Mouse (Mus musculus) megakaryocyte-erythroid progenitor cell, adult 5-6 weeks (primary cell): ENCODE results near the gene 6430531B16Rik. TPM values are rescaled to one million over a fixed set of nuclear protein-coding genes. Genes with fewer than 3 reads are reported as not detected.

Experiments used
- ATAC-seq: replicated peaks from 2 replicates; pipeline ENCODE4 v1.8.0; 2016; ENCODE audit warnings: mild to moderate bottlenecking, inconsistent platforms; ENCODE audit not compliant: severe bottlenecking, poor library complexity, low FRiP score, low TSS enrichment
- total RNA-seq, 2 experiments: library from RNA; stranded (forward) in 1 of 2; stranded (reverse) in 1 of 2; fragments of 200-1000, 215-1000 nt in 1 of 2; fragments of >200 nt in 1 of 2; fragmentation: Nextera tagmentation in 1 of 2; gene quantifications; 2 replicates each; pipeline ENCODE4 v1.2.3; 2014 to 2017

Gene 6430531B16Rik
- total RNA-seq, 2 experiments from 2014 or later = 1.0 TPM; not detected in 1

DNA sequence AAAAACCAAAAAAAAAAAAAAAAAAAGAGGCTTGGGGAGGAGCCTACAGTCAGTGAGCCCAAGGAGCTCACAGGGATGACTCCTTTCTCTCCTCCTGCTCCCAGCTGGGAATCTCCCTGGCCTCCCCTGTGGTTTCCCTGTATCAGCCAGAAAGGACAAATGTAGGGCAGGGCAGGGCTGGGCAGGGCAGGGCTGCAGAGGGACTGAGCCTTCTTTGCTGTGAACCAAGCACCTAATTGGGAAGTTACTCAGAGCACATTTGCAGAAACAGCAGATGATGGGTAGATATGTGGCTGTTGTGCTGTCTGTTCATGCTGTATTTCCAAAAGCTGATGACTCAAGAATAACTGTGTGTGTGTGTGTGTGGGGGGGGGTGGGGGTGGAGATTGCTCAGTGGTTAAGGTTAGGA lies 5.6 kb downstream of the 6430531B16Rik start:
- ATAC-seq = no peak

DNA sequence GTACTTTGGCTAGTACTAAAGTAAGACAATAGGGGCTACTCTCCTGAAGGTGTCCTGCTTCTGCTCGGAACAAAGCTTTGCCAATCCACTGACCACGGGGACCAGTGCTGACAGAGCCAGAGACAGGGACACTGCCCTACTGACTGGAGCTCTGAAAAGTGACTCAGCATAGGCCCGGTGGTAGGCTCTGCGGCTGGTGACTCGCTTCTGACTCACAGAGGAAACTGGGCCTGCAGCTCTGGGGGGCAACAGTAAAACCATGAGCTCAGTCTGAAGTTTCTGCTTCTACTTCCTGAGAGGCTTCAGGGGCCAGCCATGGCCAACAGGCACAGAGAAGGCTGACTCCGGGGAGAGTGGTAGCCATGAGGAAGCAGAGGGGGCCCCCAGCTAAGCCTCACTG lies 7.1 kb downstream of the 6430531B16Rik start:
- ATAC-seq = no peak

DNA sequence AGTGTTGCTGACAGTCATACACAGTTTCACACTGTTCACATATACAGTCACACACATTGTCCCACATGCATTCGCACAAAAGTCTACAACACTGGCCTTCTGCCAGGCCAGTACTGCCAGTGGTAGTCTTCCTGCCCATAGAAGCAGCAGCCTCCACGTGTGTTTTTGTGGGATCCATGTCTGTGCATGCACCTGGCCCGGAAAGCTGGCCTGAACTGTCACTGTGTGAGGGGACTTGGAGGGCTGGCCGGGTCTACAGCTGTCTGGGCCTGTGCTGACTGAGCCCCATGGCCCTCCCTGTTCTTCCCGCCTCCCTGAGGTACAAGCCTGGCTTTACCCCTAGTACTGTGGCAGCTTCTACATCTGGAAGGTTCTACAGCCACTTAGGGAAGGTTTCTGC lies 7.6 kb downstream of the 6430531B16Rik start:
- ATAC-seq = no peak

DNA sequence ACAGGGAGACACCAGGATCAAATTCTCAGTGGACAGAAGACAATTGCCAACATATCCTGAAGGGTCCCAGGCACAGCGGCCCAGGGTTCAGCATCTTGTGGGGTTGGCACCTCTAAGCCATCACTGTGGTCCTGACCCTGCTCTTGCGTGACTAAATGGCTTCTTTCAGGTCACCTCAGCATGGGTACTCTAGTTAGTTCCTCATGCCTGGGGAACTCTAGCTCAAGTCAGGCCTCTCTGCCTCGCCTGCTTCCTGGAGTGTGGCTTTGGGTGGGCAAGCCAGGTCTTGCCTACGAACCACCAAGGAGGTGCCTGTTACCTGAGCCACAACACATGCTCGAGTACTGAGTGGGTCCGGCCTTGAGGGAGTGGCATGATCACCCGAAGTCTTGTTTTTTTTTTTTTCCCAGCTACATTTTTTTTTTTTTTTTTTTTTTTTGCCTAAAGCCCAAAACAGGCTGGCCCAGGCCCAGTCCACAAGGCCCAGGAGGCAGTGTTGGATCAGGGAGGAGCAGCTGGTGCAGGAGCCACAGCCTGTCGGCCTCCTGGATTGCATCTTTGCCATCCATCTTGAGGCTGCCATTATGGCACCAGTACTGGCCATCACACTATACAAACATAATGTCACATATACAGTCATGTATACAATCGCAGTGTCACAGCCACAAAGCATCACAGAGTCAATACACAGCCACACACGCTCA lies 8.2 kb downstream of the 6430531B16Rik start:
- no peak for ATAC-seq

DNA sequence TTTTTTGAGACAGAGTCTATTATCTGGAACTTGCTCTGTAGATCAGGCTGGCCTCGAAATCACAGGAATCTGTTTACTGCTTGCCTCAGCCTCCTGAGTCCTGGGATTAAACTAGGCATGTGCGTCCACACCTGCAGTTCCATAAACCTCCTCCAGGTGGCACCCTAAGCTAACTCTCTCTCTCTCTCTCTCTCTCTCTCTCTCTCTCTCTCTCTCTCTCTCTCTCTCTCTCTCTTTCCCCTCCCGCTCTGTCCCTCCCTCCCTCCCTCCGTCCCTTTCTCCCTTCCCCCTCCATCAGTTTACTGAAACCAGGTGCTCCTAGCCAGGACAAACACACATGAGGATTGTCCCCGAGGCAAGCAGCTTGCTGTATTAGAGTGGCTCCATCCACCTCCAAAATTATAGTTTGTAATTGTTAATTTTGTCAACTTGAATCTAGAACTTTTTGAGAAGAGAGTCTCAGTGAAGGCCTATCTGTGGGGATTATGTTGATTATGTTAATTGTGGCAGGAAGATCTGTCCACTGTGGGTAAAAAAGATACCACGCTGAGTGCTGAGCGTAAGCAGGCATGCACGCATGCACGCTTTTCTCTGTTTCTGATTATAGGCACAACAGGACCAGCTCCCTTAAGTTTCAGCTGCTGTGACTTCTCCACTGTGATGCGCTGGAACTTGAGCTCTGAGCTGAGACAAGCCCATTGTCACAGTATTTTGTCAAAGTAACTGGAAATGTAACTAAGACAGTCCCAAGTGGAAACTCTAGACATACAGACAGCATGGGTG lies 9.0 kb downstream of the 6430531B16Rik start:
- ATAC-seq = peak; percentile 55

DNA sequence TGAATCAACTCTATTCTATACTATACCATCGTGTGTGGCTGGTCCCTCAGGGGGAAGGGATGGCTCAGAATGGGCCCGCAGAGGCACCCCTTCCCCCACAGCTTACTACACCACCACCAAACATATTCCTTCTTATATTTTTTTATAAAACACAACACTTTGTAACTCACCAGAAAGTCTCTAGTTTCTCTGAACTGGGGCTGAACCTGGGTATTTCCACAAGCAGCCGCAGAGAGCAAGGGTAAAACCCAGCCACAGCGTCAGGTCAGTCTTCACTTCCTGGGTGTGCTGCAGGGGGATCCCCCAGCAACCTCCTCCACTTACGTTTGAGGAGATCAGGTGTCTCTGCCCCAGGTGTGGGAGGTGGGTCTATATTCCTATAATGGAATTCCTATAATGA lies 10.1 kb downstream of the 6430531B16Rik start:
- no peak for ATAC-seq

DNA sequence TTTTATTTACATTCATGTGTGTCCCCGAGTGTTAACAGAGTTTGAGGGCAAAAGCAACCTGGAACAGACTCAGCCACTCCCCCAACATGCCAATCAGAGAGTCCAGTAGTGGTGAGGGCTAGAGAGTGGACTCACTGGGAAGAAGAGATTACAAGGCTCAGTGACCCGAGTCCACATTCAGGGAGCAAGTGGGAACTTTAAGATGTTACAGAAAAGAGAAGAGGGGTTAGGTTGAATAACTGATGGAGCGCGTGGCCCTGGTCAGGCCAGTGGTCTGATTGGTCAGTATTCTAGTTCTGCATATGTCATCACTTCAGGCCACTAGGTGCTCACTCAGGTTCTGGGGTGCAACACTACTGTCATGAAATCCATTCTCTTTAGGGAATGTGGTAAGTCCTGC lies 11.4 kb downstream of the 6430531B16Rik start:
- ATAC-seq = no peak

DNA sequence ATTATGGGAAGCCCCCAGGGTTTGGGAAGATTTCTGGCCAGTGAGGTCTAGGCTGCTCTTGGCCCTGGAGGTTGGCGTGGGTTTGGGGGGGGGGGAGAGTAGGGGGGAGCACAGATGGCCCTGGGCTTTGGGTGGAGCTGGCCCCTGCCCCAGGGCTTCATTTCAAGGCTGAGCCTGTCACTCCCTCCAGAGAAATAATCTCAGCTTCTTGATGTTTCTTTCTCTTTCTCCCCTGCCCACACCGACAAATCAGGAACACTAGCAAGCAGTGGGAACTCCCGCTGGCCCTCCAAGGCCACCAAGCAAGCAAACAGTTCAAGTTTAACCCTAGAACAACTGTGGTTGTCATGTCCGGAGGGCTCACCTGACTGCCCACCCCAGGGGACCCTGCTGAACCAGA lies 14.7 kb downstream of the 6430531B16Rik start:
- no peak for ATAC-seq

DNA sequence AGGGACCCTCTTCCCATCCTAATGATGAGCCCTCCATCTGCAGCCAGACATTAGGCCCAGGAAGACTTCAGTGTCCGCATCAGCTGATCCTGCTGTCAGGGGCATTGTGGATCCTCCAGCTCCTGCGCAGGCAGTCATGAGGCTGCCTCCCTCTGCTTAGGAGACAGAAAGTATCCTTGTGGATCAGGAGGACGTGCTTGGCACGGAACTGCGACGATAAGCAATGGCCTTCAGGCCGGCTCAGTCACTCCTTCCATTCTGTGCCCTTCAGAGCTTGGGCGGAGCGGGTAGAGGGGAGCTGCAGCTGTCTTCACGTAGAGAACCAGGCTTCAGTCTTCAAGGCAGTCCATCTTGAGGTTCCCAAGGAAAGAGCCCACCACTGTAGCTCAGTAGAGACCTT lies 17.4 kb downstream of the 6430531B16Rik start:
- no peak for ATAC-seq

DNA sequence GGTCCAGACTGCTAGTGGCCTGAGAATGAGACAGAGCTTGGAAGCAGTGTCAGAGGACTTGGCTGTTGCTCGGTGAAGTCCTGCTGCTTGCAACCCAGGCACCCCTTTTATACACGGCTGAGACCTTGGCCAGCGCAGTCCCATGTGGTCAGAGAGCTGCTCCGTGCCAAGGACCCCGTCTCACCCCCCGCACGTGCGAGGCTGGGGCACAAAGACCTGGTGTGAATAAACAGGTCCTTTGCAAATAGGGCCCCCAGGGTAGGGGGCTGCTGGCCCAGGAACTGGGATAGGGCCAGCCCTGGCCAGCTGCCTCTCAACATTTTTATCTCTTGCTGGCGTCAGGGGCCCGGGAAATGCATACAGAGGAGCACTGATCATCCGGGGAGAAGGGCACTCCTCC lies 20.6 kb downstream of the 6430531B16Rik start:
- ATAC-seq = no peak

DNA sequence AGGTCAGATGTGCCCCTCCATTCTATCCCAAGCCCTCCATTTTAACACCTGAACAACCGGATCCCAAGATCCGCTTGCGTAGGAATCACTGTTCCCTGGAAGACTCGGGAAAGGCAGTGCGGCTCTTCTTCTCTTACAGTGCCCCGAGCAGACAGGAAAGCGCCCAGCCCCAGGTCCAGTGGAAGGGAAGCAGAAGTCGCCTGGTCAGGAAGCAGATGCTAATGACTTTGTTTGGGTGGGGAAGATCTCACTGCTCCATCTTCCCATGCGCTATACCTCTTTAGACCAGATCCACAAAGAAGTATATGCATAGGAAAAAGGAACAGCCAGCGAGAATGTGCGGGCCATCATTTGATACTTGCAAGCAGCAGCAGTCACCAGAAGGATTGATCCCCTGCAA lies 21.1 kb downstream of the 6430531B16Rik start:
- ATAC-seq = no peak

DNA sequence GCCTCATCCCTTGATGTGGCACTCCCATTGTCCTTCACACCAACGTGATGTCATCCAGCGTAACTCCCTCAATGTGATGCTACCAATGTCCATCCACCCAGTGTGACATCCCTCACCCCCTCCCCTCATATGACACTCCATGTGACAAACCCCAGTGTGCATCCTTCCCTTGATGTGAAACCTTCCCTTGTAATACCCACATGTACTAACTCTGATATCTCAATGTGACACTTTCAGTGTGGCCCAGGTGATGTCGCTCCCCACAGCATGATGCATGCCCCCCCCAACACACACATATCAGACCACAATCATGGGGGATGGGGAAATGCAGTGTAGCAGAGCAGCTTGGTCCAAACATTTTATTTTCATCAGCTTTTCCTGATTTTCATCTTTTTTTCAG lies 21.9 kb downstream of the 6430531B16Rik start:
- ATAC-seq = no peak

DNA sequence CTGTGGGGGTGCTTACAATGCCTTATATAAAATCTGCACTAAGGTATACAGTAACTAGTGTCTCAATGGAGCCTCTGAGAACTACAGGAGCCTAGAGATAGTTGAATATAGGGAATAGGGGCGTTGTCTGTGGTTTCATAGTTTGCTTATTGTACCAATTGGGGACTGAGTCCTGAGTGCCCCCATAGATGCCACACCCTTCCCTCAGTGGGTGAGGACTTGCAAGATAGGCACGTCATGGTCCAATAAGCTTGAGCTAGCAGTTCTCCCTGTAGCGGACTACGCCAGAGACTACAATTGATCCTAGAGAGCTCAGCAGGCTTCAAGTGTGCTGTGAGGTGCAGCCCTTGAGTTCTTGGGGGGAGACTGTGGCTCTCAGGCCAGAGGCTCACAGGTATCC lies 23.1 kb downstream of the 6430531B16Rik start:
- ATAC-seq = peak; percentile 93

DNA sequence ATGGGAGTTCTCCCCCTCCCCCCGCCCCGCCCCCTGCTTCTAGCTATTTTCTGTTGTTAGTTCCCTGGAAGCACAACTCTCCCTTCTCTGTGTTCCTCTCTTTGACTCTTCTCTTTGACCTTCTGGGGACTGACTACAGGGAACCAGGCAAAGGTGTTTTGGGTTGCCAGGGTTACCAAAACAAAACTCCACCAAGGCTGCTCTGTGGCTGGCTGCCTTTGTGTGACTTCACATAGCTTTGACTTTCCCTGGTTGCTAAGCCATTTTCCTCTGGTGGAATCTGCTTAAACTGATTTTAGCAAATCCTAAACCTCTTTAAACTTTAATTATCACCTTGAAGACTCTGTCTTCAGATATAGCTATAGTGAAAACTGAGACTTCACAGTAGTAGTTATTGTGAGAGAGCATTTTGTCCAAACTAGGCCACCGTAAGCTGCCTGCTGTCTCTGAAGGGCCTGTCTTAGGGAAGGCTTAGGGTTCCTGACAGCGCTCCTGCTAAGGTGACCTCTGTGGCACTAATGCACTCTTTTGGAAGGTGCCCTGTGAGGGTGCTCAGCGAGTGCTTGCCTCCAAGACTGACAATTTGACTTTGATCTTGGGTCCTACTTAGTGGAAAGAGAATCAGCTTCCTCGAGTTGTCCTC lies 26.4 kb downstream of the 6430531B16Rik start:
- no peak for ATAC-seq

DNA sequence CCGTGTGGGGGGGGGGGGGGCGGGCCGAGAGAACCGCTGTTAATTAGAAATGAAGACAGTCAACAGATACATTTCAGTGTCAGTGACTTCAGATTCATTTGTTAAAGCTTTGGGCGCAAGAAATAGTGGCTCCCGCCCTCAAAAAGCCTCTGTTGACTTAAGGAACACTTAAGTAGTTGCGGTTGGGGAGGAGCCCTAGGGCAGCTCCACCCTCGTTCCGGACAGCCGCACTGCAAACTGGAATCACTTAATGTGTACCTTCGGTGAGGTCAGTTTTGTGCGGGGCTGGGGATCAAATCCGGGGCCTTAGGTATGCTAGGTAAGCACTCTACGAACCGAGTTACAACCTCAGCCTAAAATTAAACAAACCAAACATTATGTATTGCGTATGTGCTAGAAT lies 27.5 kb downstream of the 6430531B16Rik start:
- ATAC-seq = peak; percentile 31; the same call in 1 of the 2 replicates

DNA sequence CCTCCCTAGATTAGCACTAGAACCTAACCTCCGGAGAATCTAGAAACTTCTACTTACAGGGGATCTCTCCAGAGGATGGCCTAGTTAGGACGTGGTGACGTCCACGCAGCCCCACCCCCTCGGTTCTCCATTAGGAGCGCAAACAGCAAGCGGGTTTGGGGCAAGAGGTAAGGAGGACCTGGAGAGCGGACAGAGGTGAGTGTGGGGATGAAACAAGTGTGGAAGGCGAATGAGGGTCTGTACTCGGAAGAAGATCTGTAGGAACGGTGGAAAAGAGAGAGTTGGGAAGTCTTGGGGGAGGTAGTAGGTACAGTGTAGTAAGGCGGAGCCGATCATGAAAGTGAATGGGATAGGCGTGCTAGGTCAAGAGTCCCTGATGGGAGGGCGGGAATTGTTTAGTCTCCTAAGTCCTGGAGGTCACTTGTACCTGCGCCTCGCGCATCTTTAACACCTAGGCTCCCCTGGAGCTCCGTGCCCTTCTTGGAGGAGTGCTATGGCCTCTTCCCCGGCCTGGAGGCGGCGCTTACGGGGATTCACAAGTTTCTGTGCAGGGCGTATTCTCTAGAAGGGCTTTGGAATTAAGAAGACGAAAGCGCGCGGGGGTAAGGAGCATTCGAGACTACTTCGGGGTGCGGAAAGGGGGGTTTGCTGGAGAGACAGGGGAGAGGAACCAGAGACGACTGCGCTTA lies 28.1 kb downstream of the 6430531B16Rik start:
- peak; percentile 78 for ATAC-seq

DNA sequence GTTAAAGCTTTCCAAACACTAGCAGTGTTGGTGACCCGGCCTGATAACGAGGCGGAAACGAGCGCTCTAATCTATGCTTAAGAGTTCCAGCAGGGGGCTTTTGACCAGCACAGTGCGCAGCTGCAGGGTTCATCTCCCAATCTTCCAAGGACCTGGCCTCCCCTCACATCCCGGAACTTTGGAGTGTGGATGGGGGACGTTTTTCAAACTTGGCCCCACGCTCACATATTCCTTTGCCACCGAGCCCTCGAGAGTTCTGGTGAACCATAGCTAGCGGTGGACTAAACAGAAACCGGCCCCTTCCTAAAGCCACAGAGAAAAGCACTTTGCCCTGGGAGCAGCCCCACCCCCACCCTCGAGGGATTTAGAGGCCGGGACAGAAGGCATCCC lies 28.7 kb downstream of the 6430531B16Rik start:
- ATAC-seq = peak; percentile 81

DNA sequence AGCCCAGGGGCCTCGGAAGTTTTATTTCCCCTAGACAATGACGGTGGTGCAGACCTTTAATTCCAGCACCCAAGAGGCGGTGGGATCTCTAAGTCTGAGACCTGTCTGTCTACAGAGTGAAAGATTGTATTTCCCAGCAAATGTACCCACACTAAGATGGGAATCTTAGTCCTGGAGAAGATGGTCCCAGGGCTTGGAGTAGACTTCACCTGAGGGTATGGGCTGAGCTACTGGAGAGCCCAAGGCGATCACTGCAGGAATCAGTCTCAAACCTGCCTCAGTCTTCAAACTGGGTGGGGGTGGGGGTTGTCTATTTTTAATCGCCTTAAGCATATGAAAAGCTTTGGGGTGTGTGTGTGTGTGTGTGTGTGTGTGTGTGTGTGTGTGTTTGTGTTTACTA lies 32.5 kb downstream of the 6430531B16Rik start:
- ATAC-seq = no peak

DNA sequence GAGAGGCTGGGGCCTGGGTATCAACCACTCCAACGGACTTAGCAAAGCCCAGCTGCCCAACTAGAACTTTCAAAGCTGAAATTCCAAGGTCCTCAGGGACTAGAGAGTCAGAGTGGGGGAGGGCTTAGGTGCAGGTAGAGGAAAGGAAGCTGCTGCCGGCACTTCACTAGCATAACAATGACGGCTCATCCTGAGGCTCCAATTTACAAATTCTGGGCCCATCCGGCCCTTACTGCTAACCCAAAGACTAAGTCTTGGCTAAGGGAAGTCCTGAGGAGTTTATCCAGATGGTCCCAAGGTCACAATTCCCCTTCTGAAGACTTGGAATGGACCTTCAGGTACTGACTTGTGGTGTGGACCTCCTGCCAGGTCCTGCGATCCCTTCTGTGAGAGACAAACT lies 33.0 kb downstream of the 6430531B16Rik start:
- no peak for ATAC-seq
